Mouse (Mus musculus): ENCODE measurements around the gene Tfcp2l1. TPM values are rescaled to one million over a fixed set of nuclear protein-coding genes. Genes with fewer than 3 reads are reported as not detected.
"Not testable (repeated sequence)": the region's sequence is repeated elsewhere in the genome, so short reads cannot be mapped to it uniquely, and the experiment has no call there.

Gene Tfcp2l1
- polyA plus RNA-seq (2017; shearing (Covaris generic)) = under 1 TPM in 1 of 2 experiments, not detected in 1; 0.05 TPM

DNA sequence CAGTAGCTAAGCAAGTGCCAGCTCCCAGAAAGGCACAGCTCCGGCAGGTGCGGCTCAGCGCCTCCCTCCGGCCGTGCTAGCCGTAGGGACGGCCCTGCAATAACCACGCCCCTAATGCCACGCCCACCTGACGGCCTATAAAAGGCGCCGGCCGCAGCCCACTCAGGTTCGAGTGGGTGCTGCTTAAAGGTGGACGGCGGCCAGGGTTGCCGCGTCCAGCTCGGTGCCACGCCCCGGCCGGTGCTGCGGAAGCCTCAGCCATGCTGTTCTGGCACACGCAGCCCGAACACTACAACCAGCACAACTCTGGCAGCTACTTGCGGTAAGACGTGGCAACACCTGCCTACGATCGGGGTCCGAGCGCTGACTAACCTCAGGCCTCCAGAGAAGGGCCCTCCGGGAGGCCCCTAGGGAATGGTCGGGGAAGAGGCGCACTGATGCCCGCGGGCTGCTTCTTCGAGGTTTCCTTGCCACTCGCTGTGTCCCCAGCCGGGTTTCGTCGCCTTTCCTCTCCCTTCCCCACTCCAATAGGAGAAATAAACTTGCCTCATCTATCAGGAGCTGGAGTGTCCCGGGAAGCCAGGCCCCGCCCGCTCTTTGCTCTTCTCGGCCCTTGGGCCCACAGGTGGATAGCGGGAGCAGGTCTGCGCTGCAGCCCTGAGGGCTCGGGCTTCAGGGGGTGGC, at the start of gene Tfcp2l1:
Gene Tfcp2l1 (plus strand): TSS at position 165 of the 684 bp plus-strand sequence.
- ATAC-seq = no peak

DNA sequence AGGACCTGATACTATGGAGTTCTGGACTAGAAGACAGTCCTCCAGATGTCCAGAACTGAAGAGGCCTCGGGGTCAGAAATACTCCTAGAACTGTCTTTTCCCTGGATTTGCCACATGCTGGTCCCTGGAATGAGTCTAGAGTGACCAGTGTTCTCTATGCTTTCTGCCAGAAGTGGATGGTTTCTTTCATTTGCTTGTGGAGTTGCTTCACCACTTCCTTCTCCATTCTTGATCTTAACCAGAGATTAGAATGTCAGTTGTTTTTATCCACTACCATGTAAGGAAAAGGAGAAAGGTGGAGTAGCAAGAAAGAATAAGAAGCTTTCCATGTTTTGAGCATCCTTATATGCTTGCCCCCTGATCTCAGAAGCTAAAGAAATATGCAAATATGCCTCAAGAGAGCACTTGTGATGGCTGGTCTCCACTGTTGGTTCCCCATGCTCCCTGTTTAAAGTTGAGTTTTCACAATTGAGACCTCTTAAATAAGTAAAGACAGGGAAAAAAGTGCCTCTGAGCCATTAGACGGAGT, 47.5 kb upstream of the Tfcp2l1 start:
- no peak for ATAC-seq

DNA sequence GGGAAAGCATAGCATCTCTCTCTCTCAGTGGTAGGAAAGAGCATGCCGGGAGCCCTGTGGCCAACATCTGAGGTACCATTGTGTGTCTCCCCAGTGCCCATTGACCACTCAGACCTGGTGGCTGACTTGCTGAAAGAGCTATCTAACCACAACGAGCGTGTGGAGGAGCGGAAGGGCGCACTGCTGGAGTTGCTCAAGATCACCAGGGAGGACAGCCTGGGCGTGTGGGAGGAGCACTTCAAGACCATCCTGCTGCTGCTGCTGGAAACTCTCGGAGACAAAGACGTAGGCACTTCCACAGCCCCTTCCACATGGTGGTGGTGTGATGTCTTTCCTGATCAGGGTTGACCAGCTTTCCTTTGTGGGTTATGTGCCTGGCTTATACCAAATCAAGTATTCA, 46.6 kb upstream of the Tfcp2l1 start:
- no peak for ATAC-seq

DNA sequence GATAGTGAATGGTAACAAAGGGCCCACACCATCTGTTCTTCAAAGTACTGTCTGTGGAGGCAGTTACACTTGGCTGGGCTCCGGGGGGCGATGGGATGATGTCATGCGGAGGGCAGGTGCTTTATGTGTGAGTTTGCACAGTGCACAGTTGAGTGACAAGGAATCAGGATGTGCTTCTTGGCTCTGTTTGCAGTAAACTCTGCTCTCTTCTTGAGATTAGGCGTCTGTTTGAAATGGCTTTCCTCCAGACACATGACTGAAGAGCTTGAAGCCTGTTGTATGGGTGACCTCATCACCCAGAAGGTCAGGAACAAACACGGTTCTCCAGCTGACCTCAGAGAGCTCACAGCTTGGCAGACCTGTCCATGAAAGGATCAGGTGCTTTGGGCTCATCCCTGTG, 38.0 kb upstream of the Tfcp2l1 start:
- no peak for ATAC-seq

DNA sequence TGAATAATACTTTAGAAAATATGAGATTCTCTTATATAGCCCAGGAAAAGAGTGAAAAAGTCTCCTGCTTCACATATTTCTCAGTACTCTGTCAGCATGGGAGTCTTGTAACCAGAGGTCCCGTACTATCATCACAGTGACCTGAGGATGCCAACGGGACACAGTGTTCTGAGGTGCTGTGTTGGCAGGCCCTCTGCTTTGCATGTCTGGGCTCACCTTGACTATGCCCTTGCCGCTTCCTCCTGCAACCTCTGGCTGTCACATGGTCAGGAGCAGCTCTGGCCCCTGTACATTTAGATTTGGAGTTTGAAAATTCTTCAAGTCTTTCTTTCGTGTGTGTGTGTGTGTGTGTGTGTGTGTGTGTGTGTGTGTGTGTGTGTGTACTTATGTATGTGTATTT, 34.8 kb upstream of the Tfcp2l1 start:
- no peak for ATAC-seq

DNA sequence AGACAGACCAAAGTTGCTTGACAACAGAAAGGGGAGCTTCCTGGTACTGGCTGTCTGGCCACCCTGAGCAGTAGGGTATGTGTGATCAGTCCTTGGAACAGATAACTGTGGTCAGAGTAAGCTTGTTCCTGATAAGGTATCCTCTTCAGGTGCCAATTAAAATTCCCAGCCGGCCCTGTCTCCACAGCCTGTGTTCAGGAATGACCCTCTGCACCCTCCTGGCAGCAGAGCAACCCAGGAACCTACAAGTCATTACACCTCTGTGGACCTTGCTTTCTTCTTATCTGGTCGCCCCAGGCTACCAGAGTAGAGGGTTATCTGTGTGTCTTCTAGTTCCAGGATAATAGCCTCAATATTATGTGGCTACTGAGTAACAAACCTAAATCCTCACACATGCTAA, 32.4 kb upstream of the Tfcp2l1 start:
- no peak for ATAC-seq

DNA sequence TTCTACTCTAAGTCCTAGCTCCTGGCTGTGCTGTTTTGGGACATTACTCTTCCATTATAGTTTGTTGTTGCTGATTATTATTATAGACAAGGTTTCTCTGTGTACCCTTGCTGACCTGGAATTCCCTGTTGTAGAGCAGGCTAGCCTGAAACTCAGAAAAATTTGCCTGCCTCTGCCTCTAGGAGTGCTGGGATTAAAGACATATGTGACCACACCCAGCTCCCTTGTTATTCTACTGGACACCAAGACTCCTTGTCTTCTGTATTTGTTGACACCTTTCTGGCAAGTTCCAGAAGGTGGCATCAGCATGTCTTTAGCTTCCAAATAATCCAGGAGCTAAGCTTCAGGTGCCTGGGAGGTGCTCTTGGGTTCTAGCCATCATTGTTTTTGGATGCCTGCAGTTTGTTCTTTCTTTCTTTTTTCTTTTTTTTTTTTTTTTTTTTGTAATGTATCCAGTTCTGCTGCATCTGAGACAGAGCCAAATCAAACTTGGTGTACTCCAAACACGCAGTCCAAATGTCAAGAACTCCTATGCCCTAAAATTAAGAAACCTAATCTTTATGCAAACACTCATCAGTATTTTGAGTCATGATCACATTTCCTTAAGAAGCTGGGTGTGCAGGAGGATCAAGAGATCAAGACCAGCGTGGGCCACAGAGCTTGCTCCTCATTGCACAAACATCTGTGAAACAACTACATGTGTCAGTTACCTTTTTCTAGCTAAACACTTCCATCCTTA, 30.1 kb upstream of the Tfcp2l1 start:
- ATAC-seq = no peak

DNA sequence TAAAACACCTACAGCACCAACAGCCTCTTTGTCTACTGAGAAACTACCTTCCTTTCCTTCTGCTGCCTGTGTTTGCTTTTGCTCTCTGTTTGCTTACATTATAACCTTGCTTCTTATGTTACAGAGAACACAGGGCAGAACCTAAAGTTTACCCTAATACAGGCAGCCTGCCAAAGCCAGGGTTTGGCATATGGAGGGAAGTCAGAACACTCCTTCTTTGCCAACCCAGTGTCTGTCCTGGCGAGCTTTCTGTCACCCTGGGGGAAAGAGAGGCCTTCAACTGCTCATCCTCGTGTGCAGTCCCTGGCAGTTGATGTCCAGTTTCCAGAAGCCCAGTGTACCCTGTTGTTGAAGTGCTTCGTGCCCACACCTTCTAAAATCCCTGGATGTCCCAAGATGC, 29.4 kb upstream of the Tfcp2l1 start:
- no peak for ATAC-seq

DNA sequence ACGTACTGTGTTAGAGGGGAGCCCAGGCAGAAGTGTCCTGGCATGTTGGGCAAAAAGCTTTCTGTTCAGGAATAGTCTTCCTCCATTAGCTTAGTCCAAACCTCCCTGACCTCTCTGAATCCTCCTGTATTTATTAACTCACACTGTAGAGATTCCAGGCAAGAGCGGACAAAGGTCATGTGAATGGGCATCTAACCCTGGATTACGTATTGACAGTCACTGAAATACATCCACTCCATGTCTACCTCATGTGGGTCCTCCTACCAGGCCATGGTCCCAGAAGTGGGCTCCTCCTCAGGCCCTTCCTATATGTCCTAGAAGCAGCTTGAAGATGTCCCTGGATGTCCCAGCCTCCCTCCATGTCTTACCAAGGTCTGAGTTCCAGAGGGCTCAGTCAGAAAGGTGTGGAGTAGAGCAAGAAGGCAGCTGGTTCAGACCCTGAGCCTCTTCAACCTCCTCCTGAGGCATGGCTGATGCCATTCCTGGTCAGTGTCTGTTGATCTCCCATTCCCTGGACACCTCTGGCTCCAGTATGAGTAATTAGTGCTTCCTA, 14.0 kb upstream of the Tfcp2l1 start:
- ATAC-seq = no peak

DNA sequence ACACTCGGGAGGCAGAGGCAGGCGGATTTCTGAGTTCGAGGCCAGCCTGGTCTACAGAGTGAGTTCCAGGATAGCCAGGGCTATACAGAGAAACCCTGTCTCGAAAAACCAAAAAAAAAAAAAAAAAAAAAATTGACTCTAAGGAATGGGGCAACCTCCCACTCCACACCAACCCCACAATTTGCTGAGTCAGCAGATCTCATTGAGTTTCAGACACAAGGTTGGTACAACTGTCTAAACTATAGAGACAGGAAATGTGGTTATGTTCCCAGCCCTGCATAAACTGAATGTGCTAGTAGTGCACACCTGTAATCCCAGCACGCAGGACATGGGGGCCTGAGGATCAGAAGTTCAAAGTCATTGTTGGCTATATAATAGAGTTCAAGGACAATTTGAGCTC, 6.7 kb upstream of the Tfcp2l1 start:
- ATAC-seq = not testable (repeated sequence)

DNA sequence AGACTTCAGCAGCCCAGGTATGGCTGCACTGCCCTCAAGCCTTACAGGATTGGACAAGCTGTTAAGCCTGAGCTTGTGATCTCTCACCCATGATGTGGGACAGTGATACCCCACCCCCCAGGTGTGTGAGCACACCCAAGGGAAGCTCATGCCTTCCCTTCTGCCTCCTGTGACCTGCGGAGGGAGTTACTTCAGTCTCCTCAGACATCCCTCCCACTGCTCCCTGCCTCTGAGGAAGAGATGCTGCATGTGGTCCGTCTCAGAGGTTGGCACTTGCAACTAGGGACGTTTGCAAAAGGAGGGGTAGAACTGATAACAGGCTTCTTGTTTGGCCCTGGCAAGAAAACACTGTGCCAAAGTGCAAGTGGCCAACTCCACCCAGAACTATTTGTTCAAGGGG, 4.9 kb upstream of the Tfcp2l1 start:
- ATAC-seq = no peak

DNA sequence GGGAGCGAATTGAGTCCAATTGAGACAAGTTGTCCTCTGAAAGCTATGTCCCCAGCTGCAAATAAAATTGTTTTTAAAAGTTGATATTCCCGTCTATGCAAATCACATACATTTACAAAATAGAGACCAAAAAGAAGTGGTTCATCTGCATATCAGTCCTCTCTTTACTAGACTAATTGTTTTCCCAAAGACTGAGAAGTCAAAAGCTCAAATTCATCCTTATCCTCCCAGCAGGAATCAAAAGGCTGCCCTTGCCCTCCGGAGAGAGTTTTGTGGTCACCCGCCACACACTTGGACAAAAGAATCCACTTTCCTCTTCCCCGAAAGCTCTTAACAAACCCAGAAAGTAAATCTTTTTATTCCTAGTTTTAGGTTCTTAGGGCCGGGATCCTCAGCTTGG, 2.3 kb upstream of the Tfcp2l1 start:
- no peak for ATAC-seq

DNA sequence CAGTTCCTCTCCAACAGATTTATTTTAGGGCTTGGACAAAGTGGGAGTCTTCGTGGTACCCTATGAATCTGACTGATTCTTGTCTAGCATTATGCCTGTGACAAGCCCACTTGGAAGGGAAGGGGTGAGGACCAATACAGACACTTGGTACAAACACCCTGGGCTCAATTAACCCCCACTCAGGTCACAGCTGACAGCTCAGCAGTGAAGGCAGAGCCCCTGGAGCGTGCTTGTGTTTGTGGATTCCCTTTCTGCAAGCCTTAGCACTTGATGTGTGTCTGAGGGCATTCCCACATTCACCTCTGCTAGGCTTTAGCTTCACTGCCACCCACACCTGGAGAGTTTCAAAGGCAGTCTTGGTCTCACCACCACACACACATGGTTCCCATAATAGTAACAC, 1.8 kb upstream of the Tfcp2l1 start:
- no peak for ATAC-seq

DNA sequence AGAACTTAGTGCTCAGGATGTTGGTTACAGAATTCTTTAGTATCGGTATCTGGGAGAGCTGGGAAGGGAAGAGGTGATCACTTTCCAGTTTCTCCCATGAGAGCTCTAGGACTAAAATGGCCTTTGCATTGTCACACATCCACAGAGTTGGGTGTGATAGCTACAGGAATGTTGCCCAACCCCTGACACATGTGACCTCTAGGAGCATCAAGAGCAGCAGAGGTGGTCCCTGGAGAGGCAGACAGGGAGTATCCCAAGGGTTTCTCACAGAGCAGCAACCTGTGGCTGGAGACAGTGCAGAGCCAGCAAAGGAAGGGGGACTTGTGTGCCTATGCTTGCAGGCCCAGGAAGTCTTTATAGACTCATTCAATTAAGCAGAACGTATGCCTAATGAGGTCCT, 1.3 kb upstream of the Tfcp2l1 start:
- ATAC-seq = no peak

DNA sequence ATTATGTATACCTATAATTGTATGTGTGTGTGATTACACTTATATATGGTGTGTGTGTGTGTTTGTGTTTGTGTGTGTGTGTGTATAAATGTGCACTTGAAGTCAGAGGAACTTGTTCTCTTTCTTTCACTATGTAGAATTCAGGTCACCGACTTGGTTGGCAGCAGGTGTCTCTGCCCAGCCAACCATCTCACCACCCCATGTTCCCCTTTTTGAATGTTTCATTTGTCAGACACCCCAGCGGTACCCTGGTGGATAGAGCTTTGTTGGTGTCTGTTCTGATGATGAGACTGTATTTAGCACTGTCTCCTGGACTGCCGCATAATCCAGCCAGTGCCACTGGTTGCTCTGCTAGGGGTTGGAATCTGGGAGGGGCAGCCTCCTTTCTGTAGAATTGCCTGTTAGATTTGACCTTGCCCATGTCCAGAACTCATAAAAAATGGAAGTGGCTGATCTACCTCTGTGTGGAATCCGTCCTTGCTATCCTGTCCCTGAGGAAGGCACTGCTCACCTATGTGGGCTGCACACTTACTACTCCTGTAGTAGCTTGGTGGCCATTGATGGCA, 5.8 kb downstream of the Tfcp2l1 start:
- no peak for ATAC-seq

DNA sequence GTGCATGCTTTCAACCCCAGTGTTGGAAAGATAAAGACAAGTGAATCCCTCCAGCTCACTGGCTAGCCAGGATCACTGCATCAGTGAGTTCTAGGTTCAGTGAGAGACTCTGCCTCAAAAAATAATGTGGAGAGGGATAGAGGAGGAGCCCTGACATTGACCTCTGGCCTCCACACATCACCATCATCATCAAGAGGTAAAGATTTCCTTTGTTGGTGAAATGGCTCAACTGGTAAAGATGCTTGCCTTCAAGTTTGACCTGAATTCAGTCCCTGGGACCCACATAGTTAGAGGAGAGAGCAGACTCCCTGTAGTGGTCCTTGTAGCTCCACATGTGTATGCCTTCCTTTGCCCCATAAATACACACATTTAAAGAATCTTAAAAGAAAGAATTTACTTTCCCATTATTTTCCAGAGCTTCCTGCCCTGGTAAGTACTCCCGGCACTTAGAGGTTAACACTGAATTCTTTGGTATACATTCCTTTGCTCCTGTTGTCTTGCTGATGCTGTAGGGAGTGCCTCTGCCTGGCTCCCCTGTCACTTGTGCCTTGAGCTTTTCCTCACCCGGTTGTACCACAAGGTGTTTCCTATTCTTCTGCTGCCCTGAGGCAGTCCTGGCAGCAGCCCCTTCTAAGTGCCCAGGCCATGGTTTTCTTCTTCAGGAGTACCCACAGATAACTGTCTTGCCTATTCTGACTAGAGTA, 14.7 kb downstream of the Tfcp2l1 start:
- no peak for ATAC-seq

DNA sequence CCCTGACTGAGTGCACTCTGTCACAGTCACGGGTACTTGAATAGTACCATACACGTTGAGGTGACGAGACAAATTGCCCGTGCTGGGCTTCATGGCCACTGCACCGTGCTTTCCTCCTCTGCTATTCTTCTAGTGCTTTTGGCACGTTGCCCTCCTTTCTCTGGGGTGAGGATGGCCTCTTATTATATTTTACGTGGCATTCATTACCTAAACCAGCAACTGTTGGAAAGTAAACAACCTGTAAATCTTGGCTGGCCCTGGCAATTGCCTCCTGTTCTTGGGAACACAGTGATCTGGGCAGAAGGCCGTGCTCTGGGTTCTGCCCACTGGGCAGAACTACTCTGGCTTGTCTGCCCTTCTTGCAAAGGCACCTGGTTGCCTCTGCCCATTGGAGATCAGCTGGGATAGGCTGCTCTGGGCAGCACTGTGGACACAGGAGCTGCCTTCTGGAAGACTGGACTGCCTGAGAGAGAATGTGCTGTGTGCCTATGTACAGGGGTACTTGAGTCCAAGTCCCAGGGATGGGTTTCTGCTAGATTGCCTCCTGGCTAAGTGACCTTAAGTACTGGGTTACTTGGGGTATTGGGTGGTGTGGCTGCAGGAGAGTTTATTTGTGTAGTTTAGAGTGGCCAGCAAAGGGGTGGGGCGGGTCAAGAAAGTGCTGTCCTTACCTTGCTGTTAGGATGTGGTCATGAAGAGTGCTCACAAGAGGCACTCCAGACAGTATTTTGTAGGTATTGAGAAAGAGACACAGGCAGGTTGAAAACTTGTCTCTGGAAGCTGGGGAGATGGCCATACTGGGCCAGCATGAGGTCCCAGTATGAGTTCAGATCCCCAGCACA, 15.6 kb downstream of the Tfcp2l1 start:
- ATAC-seq = no peak

DNA sequence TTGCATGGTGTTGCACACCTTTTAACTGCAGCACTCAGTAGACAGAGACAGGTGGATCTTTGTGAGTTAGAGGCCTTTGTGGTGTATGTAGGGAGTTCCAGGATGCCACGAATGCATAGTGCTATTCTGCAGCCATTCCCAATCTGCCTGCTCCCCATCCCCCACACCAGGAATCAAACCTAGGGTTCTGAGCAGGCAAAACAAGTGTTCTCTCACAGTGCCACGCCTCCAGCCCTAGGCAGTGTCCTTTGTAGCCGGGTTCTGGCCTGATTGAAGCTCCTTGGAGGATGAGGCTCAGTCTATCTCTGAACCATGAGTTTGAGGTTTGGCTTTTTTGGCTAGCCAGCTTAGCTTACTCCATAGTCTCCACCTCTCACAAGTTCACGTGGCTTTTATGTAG, 18.0 kb downstream of the Tfcp2l1 start:
- no peak for ATAC-seq

DNA sequence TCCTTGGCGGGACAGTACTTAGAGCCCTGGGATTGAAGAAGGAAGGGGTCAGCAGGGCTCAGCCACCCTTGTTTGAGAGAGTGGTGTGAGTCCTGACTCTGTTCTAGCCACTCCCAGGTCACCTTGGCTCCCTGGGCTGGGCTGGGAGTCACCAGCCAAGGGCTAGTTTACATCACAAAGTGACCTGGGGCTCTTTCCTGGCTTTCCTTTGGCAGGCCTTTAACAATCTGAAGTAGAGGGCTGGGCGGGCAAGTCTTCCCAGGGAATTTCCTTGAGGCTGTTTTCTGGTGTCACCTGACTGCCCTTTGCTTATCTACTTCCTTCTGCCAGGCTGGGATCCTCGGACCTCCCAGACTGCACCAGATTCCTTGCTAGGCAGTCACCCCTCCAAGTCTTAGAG, 20.3 kb downstream of the Tfcp2l1 start:
- ATAC-seq = no peak

DNA sequence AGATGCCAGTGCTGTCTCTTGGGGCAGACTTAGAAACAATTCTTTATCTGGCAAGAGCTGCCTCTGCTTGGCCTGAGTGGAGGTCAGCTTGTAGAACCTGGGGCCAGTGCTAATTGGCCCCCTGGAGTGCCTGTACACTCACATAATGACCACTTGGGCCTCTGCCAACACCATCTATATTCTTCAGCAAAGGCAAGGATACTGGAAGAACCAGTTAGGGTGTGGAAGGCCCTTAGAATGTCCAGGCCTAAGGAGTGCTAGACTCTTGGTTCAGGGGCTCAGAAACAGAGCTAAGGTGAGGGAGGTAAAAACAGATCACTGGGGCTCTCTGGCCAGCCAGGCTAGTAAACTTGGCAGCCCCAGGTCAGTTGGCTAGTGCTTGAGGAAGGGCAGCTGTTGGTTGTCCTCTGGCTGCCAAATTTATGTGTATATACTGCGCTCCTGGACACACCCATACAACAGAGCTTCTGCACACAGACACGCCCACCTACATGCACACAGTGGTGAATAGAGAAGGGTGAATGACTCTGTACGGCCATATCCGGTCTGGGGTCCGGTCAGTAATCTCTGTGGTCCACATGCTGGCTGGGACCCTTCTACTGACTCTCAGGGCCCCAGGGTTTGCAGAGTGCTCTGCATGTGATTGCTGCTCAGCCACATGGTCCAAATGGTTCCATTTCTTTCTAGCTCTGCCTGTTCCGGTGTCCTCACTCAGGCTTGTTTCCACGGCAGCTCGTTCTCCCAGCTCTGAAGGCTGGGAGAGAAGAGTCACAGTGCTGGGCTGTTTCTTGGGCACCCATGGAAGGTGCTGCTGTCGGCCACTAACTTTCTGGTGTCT, 22.4 kb downstream of the Tfcp2l1 start:
- ATAC-seq = no peak

DNA sequence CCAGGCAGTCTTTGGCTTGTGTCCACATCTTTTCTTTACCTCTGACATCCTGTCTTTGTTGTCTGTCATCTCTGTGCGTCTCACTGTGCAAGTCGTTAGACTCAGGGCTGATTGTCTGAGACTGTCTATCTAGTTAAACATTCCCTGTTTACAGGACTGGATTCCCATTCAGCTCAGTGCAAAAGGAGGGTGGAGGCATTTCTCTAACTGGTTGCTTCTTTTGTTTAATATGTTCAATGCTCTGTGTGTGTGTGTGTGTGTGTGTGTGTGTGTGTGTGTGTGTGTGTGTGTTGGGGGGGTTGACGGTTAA, 23.0 kb downstream of the Tfcp2l1 start:
- no peak for ATAC-seq

Measured in activated CD4-positive, CD25-positive, alpha-beta regulatory T cell, adult 4 months (primary cell).